Mouse (Mus musculus) thymus, postnatal 25 days (tissue): ENCODE measurements around the gene Ube2n.

Experiments used
- DNase-seq: peaks from one replicate; pipeline ENCODE4 v3.0.0; 2022

The Ube2n gene

GRCm38 (mm10) chr10:95514656-95515292 is at the start of gene Ube2n:
Gene Ube2n (plus strand): TSS chr10:95515145.
- peak; percentile 98 for DNase-seq

GRCm38 (mm10) chr10:95465485-95465896 is 49.5 kb upstream of the Ube2n start:
- DNase-seq, result no peak

GRCm38 (mm10) chr10:95468894-95469293 is 46.1 kb upstream of the Ube2n start:
- no peak for DNase-seq

GRCm38 (mm10) chr10:95471186-95471585 is 43.8 kb upstream of the Ube2n start:
- no peak for DNase-seq

- DNase-seq, result no peak
Observed at GRCm38 (mm10) chr10:95471889-95472547, 42.9 kb upstream of the Ube2n start.

GRCm38 (mm10) chr10:95475923-95476322 is 39.0 kb upstream of the Ube2n start:
- DNase-seq, result peak; percentile 85

GRCm38 (mm10) chr10:95477516-95477915 is 37.4 kb upstream of the Ube2n start:
- no peak for DNase-seq

GRCm38 (mm10) chr10:95489653-95490052 is 25.3 kb upstream of the Ube2n start:
- DNase-seq, result peak; percentile 19

GRCm38 (mm10) chr10:95494268-95494667 is 20.7 kb upstream of the Ube2n start:
- no peak for DNase-seq

GRCm38 (mm10) chr10:95501033-95501432 is 13.9 kb upstream of the Ube2n start:
- DNase-seq, result no peak

GRCm38 (mm10) chr10:95501463-95502081 is 13.4 kb upstream of the Ube2n start, which contains the start of gene Mrpl42:
Gene Mrpl42 (minus strand): TSS chr10:95501940.
- DNase-seq, result peak; percentile 78

GRCm38 (mm10) chr10:95503443-95504235 is 11.3 kb upstream of the Ube2n start:
- DNase-seq, result no peak

- no peak for DNase-seq
Observed at GRCm38 (mm10) chr10:95504341-95504740, 10.6 kb upstream of the Ube2n start.

- no peak for DNase-seq
Observed at GRCm38 (mm10) chr10:95508126-95508525, 6.8 kb upstream of the Ube2n start.

- no peak for DNase-seq
Observed at GRCm38 (mm10) chr10:95508793-95509192, 6.2 kb upstream of the Ube2n start.

GRCm38 (mm10) chr10:95509263-95509662 is 5.7 kb upstream of the Ube2n start:
- DNase-seq, result no peak

GRCm38 (mm10) chr10:95512635-95513034 is 2.3 kb upstream of the Ube2n start:
- no peak for DNase-seq

- no peak for DNase-seq
Observed at GRCm38 (mm10) chr10:95513768-95514556, 983 bp upstream of the Ube2n start.

- DNase-seq, result no peak
Observed at GRCm38 (mm10) chr10:95515293-95515931, 467 bp downstream of the Ube2n start.

GRCm38 (mm10) chr10:95517656-95518055 is 2.7 kb downstream of the Ube2n start:
- DNase-seq, result no peak

GRCm38 (mm10) chr10:95525037-95525675 is 10.2 kb downstream of the Ube2n start:
- DNase-seq, result no peak
